Mouse (Mus musculus): Measurements from ENCODE around the gene Crybg3. TPM values are rescaled to one million over a fixed set of nuclear protein-coding genes. Genes with fewer than 3 reads are reported as not detected.
"Not testable (repeated sequence)": the region's sequence is repeated elsewhere in the genome, so short reads cannot be mapped to it uniquely, and the experiment has no call there.

Gene Crybg3
- polyA plus RNA-seq, 1 experiment from 2014 or later: 7.8 TPM

- not testable (repeated sequence) for H3K36me3 ChIP-seq; H3K27me3 ChIP-seq (ENCODE audit: low read depth, poor library complexity, severe bottlenecking); H3K4me1 ChIP-seq; H3K27ac ChIP-seq; DNase-seq (ENCODE audit: low spot score); H3K9me3 ChIP-seq (replicated peaks); H3K4me3 ChIP-seq
- WGBS: 91% methylated on average over 5 of the region's 5 CpGs
Observed at GRCm38 (mm10) chr16:59459259-59459861, 141.4 kb downstream of the Crybg3 start.

GRCm38 (mm10) chr16:59451813-59452212 is 149.0 kb downstream of the Crybg3 start:
- no peaks in the 10 kb centered on the region for H3K4me1 ChIP-seq
- H3K27ac ChIP-seq: no peak overlapping the region
- no peaks in the 10 kb centered on the region for H3K9me3 ChIP-seq (replicated peaks)
- H3K4me3 ChIP-seq: no peak overlapping the region
- H3K36me3 ChIP-seq: no peaks in the 10 kb centered on the region
- no peaks in the 10 kb centered on the region for H3K27me3 ChIP-seq (ENCODE audit: low read depth, poor library complexity, severe bottlenecking)
- 93% methylated on average over 5 of the region's 5 CpGs for whole genome bisulfite sequencing
- no peak for DNase-seq (ENCODE audit: low spot score)

GRCm38 (mm10) chr16:59449092-59449491 is 151.7 kb downstream of the Crybg3 start:
- no peak overlapping the region for H3K27ac ChIP-seq
- H3K36me3 ChIP-seq: no peaks in the 10 kb centered on the region
- no peaks in the 10 kb centered on the region for H3K4me1 ChIP-seq
- H3K9me3 ChIP-seq (replicated peaks): no peaks in the 10 kb centered on the region
- no peaks in the 10 kb centered on the region for H3K27me3 ChIP-seq (ENCODE audit: low read depth, poor library complexity, severe bottlenecking)
- DNase-seq (ENCODE audit: low spot score): no peak
- no peak overlapping the region for H3K4me3 ChIP-seq

- 88% methylated on average over 1 of the region's 1 CpGs for WGBS
- Histone ChIP-seq H3K4me3 (no peak overlapping the region), H3K27ac (no peak overlapping the region), H3K9me3 (replicated peaks) (no peaks in the 10 kb centered on the region), H3K4me1 (no peaks in the 10 kb centered on the region), H3K27me3 (ENCODE audit: low read depth, poor library complexity, severe bottlenecking) (no peaks in the 10 kb centered on the region), H3K36me3 (no peaks in the 10 kb centered on the region)
- no peak for DNase-seq (ENCODE audit: low spot score)
Observed at GRCm38 (mm10) chr16:59448181-59448580, 152.6 kb downstream of the Crybg3 start.

GRCm38 (mm10) chr16:59444880-59445559 is 155.8 kb downstream of the Crybg3 start:
- peaks cover 12% of the 10 kb centered on the region for H3K4me1 ChIP-seq
- WGBS: 88% methylated on average over 7 of the region's 7 CpGs
- no peaks in the 10 kb centered on the region for H3K9me3 ChIP-seq (replicated peaks)
- H3K4me3 ChIP-seq: no peak overlapping the region
- no peak overlapping the region for H3K27ac ChIP-seq
- no peaks in the 10 kb centered on the region for H3K36me3 ChIP-seq
- no peak for DNase-seq (ENCODE audit: low spot score)
- H3K27me3 ChIP-seq (ENCODE audit: low read depth, poor library complexity, severe bottlenecking): no peaks in the 10 kb centered on the region

Other genes starting within 250 kb of the Crybg3 start
- gene Olfr209, start 237.0 kb downstream of the Crybg3 start, polyA plus RNA-seq (2016; fragmentation: Nextera tagmentation; extraction: Ambion mirVana): not detected in 2 replicates
- 0.11 and 0.19 TPM in 2 replicates for gene Gabrr3, start 193.6 kb downstream of the Crybg3 start, polyA plus RNA-seq (2016; fragmentation: Nextera tagmentation; extraction: Ambion mirVana)
- 36.6 and 40.6 TPM in 2 replicates for gene Riox2, start 129.2 kb downstream of the Crybg3 start, polyA plus RNA-seq (2016; fragmentation: Nextera tagmentation; extraction: Ambion mirVana)
- 41.3 and 42.4 TPM in 2 replicates for gene Arl6, start 38.4 kb upstream of the Crybg3 start, polyA plus RNA-seq (2016; fragmentation: Nextera tagmentation; extraction: Ambion mirVana)

Data from limb, embryonic 10.5 days (tissue).